Mouse (Mus musculus): ENCODE results near the gene Psors1c2. TPM values are rescaled to one million over a fixed set of nuclear protein-coding genes. Genes with fewer than 3 reads are reported as not detected.

Gene Psors1c2
- polyA plus RNA-seq (2016; fragmentation: Nextera tagmentation; extraction: Ambion mirVana) = 0.91 and 1.4 TPM in 2 replicates

GRCm38 (mm10) chr17:35532901-35533300 is at the start of gene Psors1c2:
TSS of gene Psors1c2 (plus strand) at chr17:35533201.
- WGBS = 40% methylated on average over 7 of the region's 7 CpGs
- Histone ChIP-seq H3K36me3 (peaks cover 16% of the 10 kb centered on the region), H3K9me3 (no peaks in the 10 kb centered on the region), H3K27ac (no peak within 1 kb of the TSS), H3K4me1 (no peaks in the 10 kb centered on the region; the same call in 1 of the 2 replicates), H3K27me3 (replicated peaks) (0 out of 2 replicates have a peak, but pooled peaks cover 3% of the 10 kb centered on the region), H3K4me3 (no peak within 1 kb of the TSS), H3K9ac (no peak within 1 kb of the TSS), H3K4me2 (replicated peaks) (no peak within 1 kb of the TSS)
- ATAC-seq (ENCODE audit: low FRiP score, low read depth) = no peak

- no peaks in the 10 kb centered on the region for H3K27me3 ChIP-seq (replicated peaks)
- H3K9ac ChIP-seq = no peak overlapping the region
- no peaks in the 10 kb centered on the region for H3K36me3 ChIP-seq
- no peak overlapping the region for H3K4me2 ChIP-seq (replicated peaks)
- WGBS = 2% methylated on average over 9 of the region's 9 CpGs
- 0 out of 2 replicates have a peak, but pooled peaks cover 3% of the 10 kb centered on the region for H3K4me1 ChIP-seq
- no peak overlapping the region for H3K4me3 ChIP-seq
- no peaks in the 10 kb centered on the region for H3K9me3 ChIP-seq
- no peak for ATAC-seq (ENCODE audit: low FRiP score, low read depth)
- H3K27ac ChIP-seq = no peak overlapping the region
These were observed 48.9 kb upstream of the Psors1c2 start for GRCm38 (mm10) chr17:35484066-35484465.

- Histone ChIP-seq H3K9ac (no peak overlapping the region), H3K9me3 (no peaks in the 10 kb centered on the region), H3K4me3 (no peak overlapping the region), H3K4me2 (replicated peaks) (no peak overlapping the region), H3K36me3 (no peaks in the 10 kb centered on the region), H3K4me1 (peaks cover 6% of the 10 kb centered on the region; the same call in 1 of the 2 replicates), H3K27me3 (replicated peaks) (no peaks in the 10 kb centered on the region), H3K27ac (no peak overlapping the region)
- no peak for ATAC-seq (ENCODE audit: low FRiP score, low read depth)
- WGBS = 28% methylated on average over 4 of the region's 4 CpGs
These were observed 47.3 kb upstream of the Psors1c2 start for GRCm38 (mm10) chr17:35485702-35486101.

- H3K27me3 ChIP-seq (replicated peaks) = no peaks in the 10 kb centered on the region
- WGBS = 59% methylated on average over 10 of the region's 10 CpGs
- H3K27ac ChIP-seq = no peak overlapping the region
- H3K4me3 ChIP-seq = no peak overlapping the region
- peaks cover 6% of the 10 kb centered on the region; the same call in 1 of the 2 replicates for H3K4me1 ChIP-seq
- no peaks in the 10 kb centered on the region for H3K9me3 ChIP-seq
- no peak for ATAC-seq (ENCODE audit: low FRiP score, low read depth)
- H3K4me2 ChIP-seq (replicated peaks) = no peak overlapping the region
- no peak overlapping the region for H3K9ac ChIP-seq
- H3K36me3 ChIP-seq = no peaks in the 10 kb centered on the region
These were observed 46.3 kb upstream of the Psors1c2 start for GRCm38 (mm10) chr17:35486726-35487125.

GRCm38 (mm10) chr17:35488041-35488440 is 45.0 kb upstream of the Psors1c2 start:
- Histone ChIP-seq H3K4me2 (replicated peaks) (no peak overlapping the region), H3K36me3 (no peaks in the 10 kb centered on the region), H3K4me3 (no peak overlapping the region), H3K9ac (no peak overlapping the region), H3K27me3 (replicated peaks) (no peaks in the 10 kb centered on the region), H3K9me3 (no peaks in the 10 kb centered on the region), H3K4me1 (peaks cover 6% of the 10 kb centered on the region; the same call in 1 of the 2 replicates), H3K27ac (no peak overlapping the region)
- ATAC-seq (ENCODE audit: low FRiP score, low read depth) = no peak
- WGBS = 95% methylated on average over 2 of the region's 2 CpGs

- no peaks in the 10 kb centered on the region for H3K36me3 ChIP-seq
- no peak overlapping the region for H3K9ac ChIP-seq
- no peak overlapping the region for H3K27ac ChIP-seq
- no peak for ATAC-seq (ENCODE audit: low FRiP score, low read depth)
- H3K4me1 ChIP-seq = peaks cover 6% of the 10 kb centered on the region; the same call in 1 of the 2 replicates
- 34% methylated on average over 5 of the region's 5 CpGs for WGBS
- H3K4me2 ChIP-seq (replicated peaks) = no peak overlapping the region
- no peak overlapping the region for H3K4me3 ChIP-seq
- H3K9me3 ChIP-seq = no peaks in the 10 kb centered on the region
- no peaks in the 10 kb centered on the region for H3K27me3 ChIP-seq (replicated peaks)
These were observed 42.7 kb upstream of the Psors1c2 start for GRCm38 (mm10) chr17:35490320-35490719.

- no peaks in the 10 kb centered on the region for H3K36me3 ChIP-seq
These were observed 35.9 kb upstream of the Psors1c2 start for GRCm38 (mm10) chr17:35497124-35497523.

GRCm38 (mm10) chr17:35502226-35502625 is 30.8 kb upstream of the Psors1c2 start:
- 4% methylated on average over 6 of the region's 6 CpGs for WGBS

More at GRCm38 (mm10) chr17:35497124-35497523, 35.9 kb upstream of the Psors1c2 start:
- ATAC-seq (ENCODE audit: low FRiP score, low read depth) = no peak
- H3K4me2 ChIP-seq (replicated peaks) = no peak overlapping the region
- WGBS = 97% methylated on average over 7 of the region's 7 CpGs
- H3K9me3 ChIP-seq = no peaks in the 10 kb centered on the region
- H3K4me1 ChIP-seq = no peaks in the 10 kb centered on the region
- no peaks in the 10 kb centered on the region for H3K27me3 ChIP-seq (replicated peaks)
- H3K27ac ChIP-seq = no peak overlapping the region
- no peak overlapping the region for H3K9ac ChIP-seq
- no peak overlapping the region for H3K4me3 ChIP-seq

GRCm38 (mm10) chr17:35502762-35503161 is 30.2 kb upstream of the Psors1c2 start:
- Histone ChIP-seq H3K4me3 (no peak overlapping the region), H3K9me3 (no peaks in the 10 kb centered on the region), H3K9ac (no peak overlapping the region), H3K4me2 (replicated peaks) (no peak overlapping the region), H3K27ac (no peak overlapping the region), H3K27me3 (replicated peaks) (peaks cover 35% of the 10 kb centered on the region), H3K36me3 (no peaks in the 10 kb centered on the region), H3K4me1 (peaks cover 9% of the 10 kb centered on the region)
- no peak for ATAC-seq (ENCODE audit: low FRiP score, low read depth)
- WGBS = 51% methylated on average over 5 of the region's 5 CpGs

More at GRCm38 (mm10) chr17:35502226-35502625, 30.8 kb upstream of the Psors1c2 start:
- no peak overlapping the region for H3K4me2 ChIP-seq (replicated peaks)
- no peaks in the 10 kb centered on the region for H3K36me3 ChIP-seq
- H3K27me3 ChIP-seq (replicated peaks) = peaks cover 31% of the 10 kb centered on the region
- H3K4me1 ChIP-seq = peaks cover 9% of the 10 kb centered on the region
- H3K9me3 ChIP-seq = no peaks in the 10 kb centered on the region
- no peak overlapping the region for H3K4me3 ChIP-seq
- no peak for ATAC-seq (ENCODE audit: low FRiP score, low read depth)
- H3K27ac ChIP-seq = no peak overlapping the region
- no peak overlapping the region for H3K9ac ChIP-seq

- Histone ChIP-seq H3K4me3 (no peak overlapping the region), H3K36me3 (no peaks in the 10 kb centered on the region), H3K9me3 (no peaks in the 10 kb centered on the region), H3K4me2 (replicated peaks) (no peak overlapping the region), H3K27me3 (replicated peaks) (peaks cover 38% of the 10 kb centered on the region), H3K27ac (no peak overlapping the region), H3K4me1 (peaks cover 9% of the 10 kb centered on the region), H3K9ac (no peak overlapping the region)
- ATAC-seq (ENCODE audit: low FRiP score, low read depth) = no peak
- WGBS = 15% methylated on average over 5 of the region's 5 CpGs
These were observed 29.2 kb upstream of the Psors1c2 start for GRCm38 (mm10) chr17:35503849-35504248.

GRCm38 (mm10) chr17:35504628-35505481 is 28.1 kb upstream of the Psors1c2 start:
- 16% methylated on average over 8 of the region's 8 CpGs for WGBS
- Histone ChIP-seq H3K27ac (no peak overlapping the region), H3K36me3 (no peaks in the 10 kb centered on the region), H3K4me2 (replicated peaks) (no peak overlapping the region), H3K4me3 (no peak overlapping the region), H3K9ac (no peak overlapping the region), H3K4me1 (peaks cover 9% of the 10 kb centered on the region), H3K27me3 (replicated peaks) (peaks cover 38% of the 10 kb centered on the region), H3K9me3 (no peaks in the 10 kb centered on the region)
- no peak for ATAC-seq (ENCODE audit: low FRiP score, low read depth)

GRCm38 (mm10) chr17:35505776-35506175 is 27.2 kb upstream of the Psors1c2 start, which contains the start of gene Pou5f1:
TSS of gene Pou5f1 (plus strand) at chr17:35506018.
- peaks cover 38% of the 10 kb centered on the region for H3K27me3 ChIP-seq (replicated peaks)
- H3K27ac ChIP-seq = no peak within 1 kb of the TSS

More at GRCm38 (mm10) chr17:35505776-35506175, 27.2 kb upstream of the Psors1c2 start, which contains the start of gene Pou5f1:
- Histone ChIP-seq H3K4me2 (replicated peaks) (no peak within 1 kb of the TSS), H3K9ac (no peak within 1 kb of the TSS), H3K4me1 (peaks cover 9% of the 10 kb centered on the region), H3K4me3 (no peak within 1 kb of the TSS), H3K9me3 (no peaks in the 10 kb centered on the region), H3K36me3 (no peaks in the 10 kb centered on the region)
- 36% methylated on average over 13 of the region's 13 CpGs for WGBS
- no peak for ATAC-seq (ENCODE audit: low FRiP score, low read depth)
